Mouse (Mus musculus) kidney, adult 2 months (tissue): ENCODE measurements around the gene Cd34.

Experiments
- CTCF ChIP-seq: fragments of 200-500 bp; conservative IDR thresholded peaks from 2 replicates; pipeline ENCODE4 v1.5.1; 2011; ENCODE audit warnings: low read depth, mild to moderate bottlenecking, control low read depth, low read length, moderate library complexity, mixed read lengths; ENCODE audit not compliant: insufficient read depth, insufficient read length
- POLR2A ChIP-seq: fragments of 200-500 bp; IDR thresholded peaks from one replicate; pipeline ENCODE4 v1.6.1; 2011; ENCODE audit warnings: low read depth, low read length, control low read depth

DNA sequence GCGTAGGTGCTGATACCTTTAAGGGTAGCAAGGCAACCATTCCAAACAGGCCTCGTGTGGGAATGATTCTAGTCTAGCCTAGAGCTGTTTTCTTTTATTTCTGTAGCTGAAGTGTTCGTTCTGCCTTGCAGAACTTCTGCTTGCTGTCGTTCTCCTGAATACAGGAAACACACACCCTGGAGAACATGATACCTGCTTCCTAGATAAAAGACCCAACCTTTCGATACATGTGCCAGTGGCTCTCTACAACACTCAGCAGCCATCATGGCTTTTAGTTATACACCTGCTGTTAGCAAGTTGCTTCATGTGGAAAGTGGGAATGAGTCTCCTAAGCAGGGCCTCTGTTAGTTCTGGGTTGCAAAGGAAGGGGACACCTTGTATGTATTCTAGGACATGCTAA, 55.6 kb downstream of the Cd34 start:
- no peak for TF ChIP-seq POLR2A
- no peak for TF ChIP-seq CTCF
